Mouse (Mus musculus) ES-E14 (cell line): ENCODE results near the gene Isy1. TPM values are rescaled to one million over a fixed set of nuclear protein-coding genes. Genes with fewer than 3 reads are reported as not detected.

Experiments used
- DNase-seq: peaks from one replicate; pipeline ENCODE4 v3.0.0-alpha.2; 2013; ENCODE audit warnings: low read depth, low spot score
- H3K27ac ChIP-seq: 2 replicates; pipeline ENCODE4 v1.5.1; 2012; ENCODE audit warnings: low read depth, mild to moderate bottlenecking, low read length, moderate library complexity, mixed read lengths; ENCODE audit not compliant: poor library complexity, insufficient read depth, severe bottlenecking
- H3K36me3 ChIP-seq: 2 replicates; pipeline ENCODE4 v1.6.1; 2012; ENCODE audit warnings: mild to moderate bottlenecking, low read length, moderate library complexity, mixed read lengths; ENCODE audit not compliant: control insufficient read depth, poor library complexity, insufficient read depth, severe bottlenecking
- H3K4me1 ChIP-seq, 2 experiments: fragments of 150-350 bp in 1 of 2; sonication (generic) in 1 of 2; 2 replicates each; pipeline ENCODE4 v1.6.1; 2012; ENCODE audit warnings: low read length in 2 of 2, mild to moderate bottlenecking in 1 of 2, mixed read lengths in 1 of 2; ENCODE audit not compliant: control insufficient read depth in 2 of 2, insufficient read depth in 2 of 2, poor library complexity in 1 of 2
- H3K4me3 ChIP-seq, 2 experiments: fragments of 150-350 bp in 1 of 2; sonication (generic) in 1 of 2; 2 replicates each; pipeline ENCODE4 v1.5.1; 2012; ENCODE audit warnings: low read length in 2 of 2, low read depth in 1 of 2, mild to moderate bottlenecking in 1 of 2, mixed read lengths in 1 of 2; ENCODE audit not compliant: insufficient read depth in 1 of 2, poor library complexity in 1 of 2, severe bottlenecking in 1 of 2
- H3K9ac ChIP-seq: 2 replicates; pipeline ENCODE4 v1.6.1; 2012; ENCODE audit warnings: low read depth, mild to moderate bottlenecking, low read length, mixed read lengths; ENCODE audit not compliant: poor library complexity, insufficient read depth, severe bottlenecking
- H3K9me3 ChIP-seq: fragments of 150-350 bp; sonication (generic); 2 replicates; pipeline ENCODE4 v1.6.1; 2012; ENCODE audit warnings: low read depth, mild to moderate bottlenecking, low read length; ENCODE audit not compliant: control insufficient read depth, insufficient read depth
- CHD2 ChIP-seq: IDR thresholded peaks from 2 replicates; pipeline ENCODE4 v1.6.1; 2014; ENCODE audit warnings: mild to moderate bottlenecking, low read depth, low read length, inconsistent platforms
- HCFC1 ChIP-seq: IDR thresholded peaks from 2 replicates; pipeline ENCODE4 v1.6.1; 2012; ENCODE audit warnings: low read length, inconsistent platforms, borderline replicate concordance; ENCODE audit not compliant: insufficient read depth
- MAFK ChIP-seq: IDR thresholded peaks from 2 replicates; pipeline ENCODE4 v1.6.1; 2014; ENCODE audit warnings: mild to moderate bottlenecking, low read depth, low read length, inconsistent platforms; ENCODE audit not compliant: insufficient read depth
- ZC3H11A ChIP-seq: IDR thresholded peaks from 2 replicates; pipeline ENCODE4 v1.6.1; 2012; ENCODE audit warnings: low read depth, mild to moderate bottlenecking, inconsistent platforms, low read length, borderline replicate concordance
- ZNF384 ChIP-seq: IDR thresholded peaks from 2 replicates; pipeline ENCODE4 v1.6.1; 2012; ENCODE audit warnings: low read depth, low read length, inconsistent platforms
- in situ Hi-C, 2 experiments: fragments of 600-800 bp; cut with MboI; formaldehyde crosslinking; loops; one replicate each; pipeline ENCODE4 v1.15.1; 2025; ENCODE audit warnings: low sequenced_read_pairs in 2 of 2, inconsistent platforms in 1 of 2; ENCODE audit not compliant: unreplicated experiment in 2 of 2
- total RNA-seq: library from RNA; depleted of rRNA; stranded (reverse); fragments of 300-350 nt; gene quantifications from 2 replicates; pipeline ENCODE4 v1.2.3, GENCODE M21; 2012

Gene Isy1
- total RNA-seq, 1 experiment: 48.8 TPM

DNA sequence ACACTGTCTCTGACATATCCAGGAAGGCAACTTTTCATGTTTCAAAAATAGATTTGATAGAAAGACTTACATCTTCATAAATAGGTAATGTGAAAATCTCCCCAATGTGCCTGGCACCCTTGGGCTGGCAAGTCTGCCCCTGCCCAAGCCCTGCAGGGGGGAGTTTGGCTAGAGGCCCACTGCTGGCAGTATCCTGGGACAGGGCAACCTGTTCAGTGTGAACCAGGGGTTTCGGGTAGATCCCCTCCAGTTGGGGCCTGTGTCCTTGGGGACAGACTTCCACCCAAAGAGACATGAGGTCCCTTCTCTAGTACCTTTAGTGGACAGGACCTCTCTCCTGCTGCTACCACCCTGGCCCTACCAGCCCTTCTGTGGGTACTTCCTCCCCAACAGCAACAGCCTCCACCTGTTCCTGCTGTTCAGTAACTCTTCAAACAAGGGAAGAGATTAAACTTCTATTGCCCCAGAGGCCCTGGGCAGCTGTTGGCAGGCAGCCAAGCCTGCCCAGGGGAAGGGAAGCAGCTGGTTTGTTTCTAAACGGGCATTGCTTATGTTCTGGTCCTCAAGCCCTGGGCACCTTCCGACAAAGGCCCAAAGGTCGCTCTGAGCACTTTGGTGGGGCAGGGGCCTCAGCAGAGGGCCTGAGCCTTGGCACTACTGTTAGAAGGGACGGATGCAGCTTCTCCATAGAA, 49.6 kb downstream of the Isy1 start:
- Histone ChIP-seq H3K36me3 (no peaks in the 10 kb centered on the region; the same call in 1 of the 2 replicates), H3K4me3 (no peak overlapping the region), H3K27ac (no peak overlapping the region), H3K9me3 (no peaks in the 10 kb centered on the region), H3K4me1 (peaks cover 0 to 6% of the 10 kb centered on the region in 2 experiments; a peak in 3 of 4 replicates), H3K9ac (no peak overlapping the region)
- in situ Hi-C loops: no loop called here
- no peak for DNase-seq
- TF ChIP-seq HCFC1: no peak

DNA sequence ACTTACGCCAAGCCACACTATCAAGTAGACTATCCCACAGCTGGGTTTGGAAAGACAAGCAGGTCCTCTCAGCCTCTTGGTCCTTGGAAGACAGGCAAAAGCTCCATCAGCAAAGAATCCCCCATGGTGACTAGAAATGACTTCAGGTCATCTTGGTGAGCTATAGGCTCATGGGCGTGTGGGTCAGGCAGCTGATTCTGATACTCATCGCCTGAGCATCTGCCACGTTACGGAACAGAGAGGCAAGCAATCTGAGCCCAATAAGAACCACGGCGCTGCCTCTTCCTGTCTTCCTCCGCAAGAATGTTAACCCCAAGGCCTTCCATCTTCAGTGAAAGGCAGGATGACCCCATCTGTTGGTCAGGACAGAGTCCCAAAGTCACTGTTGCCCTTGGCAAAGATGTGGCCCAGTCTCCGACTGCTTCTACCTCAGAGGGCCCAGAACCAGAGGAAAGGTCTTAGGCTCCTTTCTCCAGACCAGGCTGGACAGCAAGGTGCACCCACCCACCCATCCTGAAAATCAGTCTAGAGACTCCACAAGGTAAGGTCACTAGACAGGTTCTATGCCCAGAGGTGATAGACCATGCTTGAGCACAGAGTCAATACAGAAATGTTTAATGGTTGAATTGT, 50.2 kb downstream of the Isy1 start:
- H3K9ac ChIP-seq: no peak overlapping the region
- no peak overlapping the region for H3K27ac ChIP-seq
- H3K9me3 ChIP-seq: no peaks in the 10 kb centered on the region
- TF ChIP-seq ZNF384: no peak
- TF ChIP-seq MAFK: no peak
- no peak for TF ChIP-seq CHD2
- TF ChIP-seq ZC3H11A: no peak
- no peak for DNase-seq
- H3K4me3 ChIP-seq: no peak overlapping the region
- no peaks in the 10 kb centered on the region; the same call in 1 of the 2 replicates for H3K36me3 ChIP-seq
- H3K4me1 ChIP-seq: peaks cover 0 to 6% of the 10 kb centered on the region in 2 experiments; a peak in 3 of 4 replicates
- in situ Hi-C loops: no loop called here

DNA sequence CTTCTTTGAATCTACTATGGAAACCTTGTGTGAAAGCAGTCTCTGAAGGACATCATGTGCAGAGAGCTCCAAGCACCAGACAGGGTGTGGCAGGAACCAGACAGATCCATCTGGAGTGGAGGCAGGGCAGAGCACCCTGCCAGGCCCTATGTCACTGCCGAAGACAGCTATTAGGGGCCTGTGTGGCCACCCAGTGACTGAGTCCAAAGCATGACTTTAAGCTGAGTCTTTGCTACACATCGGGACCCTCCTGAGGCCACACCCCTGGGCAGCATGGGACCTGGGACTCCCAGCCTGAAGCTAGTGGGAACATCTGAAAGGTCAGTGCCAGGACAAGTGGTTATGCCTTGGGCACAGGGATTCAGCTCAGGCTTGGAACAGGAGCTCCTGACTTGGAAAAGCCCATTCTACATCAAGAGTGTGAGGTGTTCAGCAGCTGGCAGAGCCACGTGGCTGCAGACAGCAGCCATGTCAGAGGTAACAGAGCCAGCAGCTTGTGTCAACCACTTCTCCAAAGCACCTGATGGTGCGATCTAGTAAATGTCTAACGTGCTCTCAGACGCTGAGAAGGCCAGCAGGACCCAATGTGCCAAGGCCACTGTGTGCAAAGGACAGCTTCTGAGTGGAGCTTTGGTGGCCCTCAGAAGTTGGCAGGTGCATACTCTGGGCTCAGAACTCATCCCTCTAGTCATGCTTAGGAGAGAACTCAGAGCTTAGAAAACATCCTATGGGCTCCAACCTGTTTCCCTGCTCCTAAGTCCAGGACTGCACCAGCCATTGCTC, 51.3 kb downstream of the Isy1 start:
- Histone ChIP-seq H3K9ac (no peak overlapping the region), H3K27ac (no peak overlapping the region), H3K4me1 (peaks cover 0 to 6% of the 10 kb centered on the region in 2 experiments; a peak in 3 of 4 replicates), H3K36me3 (no peaks in the 10 kb centered on the region; the same call in 1 of the 2 replicates), H3K4me3 (no peak overlapping the region), H3K9me3 (no peaks in the 10 kb centered on the region)
- TF ChIP-seq ZC3H11A (no peak), MAFK (no peak), CHD2 (no peak), HCFC1 (no peak), ZNF384 (no peak)
- no peak for DNase-seq
- in situ Hi-C loops: no loop called here

DNA sequence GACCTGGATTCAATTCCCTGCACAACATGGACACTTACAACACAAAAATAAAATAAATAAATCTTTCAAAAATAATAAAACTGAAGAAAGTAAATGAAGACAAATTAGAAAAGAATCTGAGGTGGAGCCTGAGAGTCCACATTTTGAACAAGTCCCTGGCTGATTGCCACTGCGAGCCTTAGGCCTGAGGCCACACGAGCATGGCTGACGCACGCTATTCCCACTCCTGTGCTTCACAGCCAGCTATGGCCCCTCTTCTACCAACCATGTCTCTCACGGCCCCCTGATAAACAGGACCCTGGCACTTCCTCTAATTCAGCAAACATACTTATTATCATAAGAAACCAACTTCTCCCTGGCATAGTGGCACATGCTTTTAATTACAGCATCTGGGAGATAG, 52.0 kb downstream of the Isy1 start:
- Histone ChIP-seq H3K36me3 (no peaks in the 10 kb centered on the region), H3K9me3 (no peaks in the 10 kb centered on the region), H3K27ac (no peak overlapping the region), H3K4me3 (no peak overlapping the region), H3K4me1 (peaks cover 0 to 6% of the 10 kb centered on the region in 2 experiments; a peak in 3 of 4 replicates), H3K9ac (no peak overlapping the region)
- in situ Hi-C loops: no loop called here
- no peak for TF ChIP-seq CHD2
- no peak for TF ChIP-seq HCFC1
- no peak for TF ChIP-seq MAFK
- no peak for TF ChIP-seq ZC3H11A
- TF ChIP-seq ZNF384: no peak
- no peak for DNase-seq
